Mouse (Mus musculus): ENCODE data around the gene Mical3.

DNA sequence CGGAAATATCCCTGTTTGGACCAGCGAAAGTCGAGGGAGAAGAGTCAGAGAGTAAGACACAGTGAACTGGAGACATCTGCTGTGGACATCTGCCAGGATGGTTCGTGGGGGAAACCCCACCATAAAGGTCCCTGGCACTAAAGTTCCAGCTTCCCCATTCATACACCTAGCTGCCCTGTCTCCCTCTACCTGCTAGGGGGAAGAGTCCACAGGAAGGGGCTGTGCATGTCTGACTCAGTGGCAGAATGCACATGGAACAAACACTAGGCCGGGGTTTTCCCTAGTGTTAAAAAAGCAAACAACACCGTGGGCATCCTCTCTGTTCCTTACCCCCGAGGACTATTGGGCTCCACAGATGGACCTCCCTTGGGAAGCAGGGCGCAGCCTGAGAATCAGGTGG lies 217.0 kb downstream of the Mical3 start:
- TF ChIP-seq FLI1 (IDR thresholded peaks at IDR 0.05; ENCODE audit: low read length) = no peak
- no peak for TF ChIP-seq GATA1 (IDR thresholded peaks at IDR 0.05; ENCODE audit: borderline replicate concordance, low read length)
